Mouse (Mus musculus): Measurements from ENCODE around the gene Atat1. TPM values are rescaled to one million over a fixed set of nuclear protein-coding genes. Genes with fewer than 3 reads are reported as not detected.

The Atat1 gene
- polyA plus RNA-seq, 1 experiment from 2014 or later = 82.2 TPM

DNA sequence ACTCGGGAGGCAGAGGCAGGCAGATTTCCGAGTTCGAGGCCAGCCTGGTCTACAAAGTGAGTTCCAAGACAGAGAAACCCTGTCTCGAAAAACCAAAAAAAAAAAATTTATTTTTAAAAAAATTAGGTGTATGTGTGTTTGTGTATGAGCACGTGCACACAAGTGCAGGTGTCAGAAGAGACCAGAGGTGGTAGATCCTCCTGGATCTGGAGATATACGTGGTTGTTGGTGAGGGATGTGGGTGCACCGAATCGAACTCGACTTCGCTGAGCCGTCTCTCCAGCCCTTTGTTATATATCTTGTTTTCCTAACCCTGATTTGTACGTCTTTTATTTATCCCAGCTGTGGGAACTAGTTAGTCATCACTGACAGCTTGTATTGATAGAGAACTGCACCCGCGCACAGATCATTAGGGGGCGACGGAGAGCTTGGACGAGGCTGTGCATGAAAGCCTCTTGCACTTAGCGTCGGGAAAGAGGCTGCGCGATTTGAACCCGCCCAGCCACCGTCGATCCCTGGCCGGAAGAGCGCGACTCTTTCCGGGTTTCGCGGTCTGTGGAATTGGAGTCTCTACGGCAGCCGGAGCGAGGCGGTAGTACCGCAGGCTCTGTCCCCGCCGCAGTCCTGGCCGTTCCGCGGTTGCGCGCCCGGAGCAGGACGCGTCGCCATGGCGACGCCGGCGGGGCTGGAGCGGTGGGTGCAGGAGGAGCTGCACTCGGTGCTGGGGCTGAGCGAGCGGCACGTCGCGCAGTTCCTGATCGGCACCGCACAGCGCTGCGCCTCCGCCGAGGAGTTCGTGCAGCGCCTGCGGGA, 30.4 kb downstream of the Atat1 start, which contains the start of gene Dhx16:
Gene Dhx16 (plus strand): TSS at position 575 of the 813 bp plus-strand sequence.
- peak within 1 kb of the TSS; percentile 82 for H3K4me3 ChIP-seq (ENCODE audit: low read length)
- no peaks in the 10 kb centered on the region for H3K9me3 ChIP-seq (ENCODE audit: low read length)
- peak; percentile 95 for ATAC-seq (ENCODE audit: low FRiP score, low TSS enrichment)
- no peaks in the 10 kb centered on the region for H3K27me3 ChIP-seq (ENCODE audit: insufficient read depth, low read length)
- 5% methylated on average over 66 of the region's 66 CpGs for WGBS
- peak within 1 kb of the TSS; percentile 59; the same call in 1 of the 2 replicates for H3K27ac ChIP-seq (ENCODE audit: low read length)
- peaks cover 12% of the 10 kb centered on the region for H3K4me1 ChIP-seq (ENCODE audit: insufficient read depth, low read length)
- peaks cover 39% of the 10 kb centered on the region for H3K36me3 ChIP-seq (ENCODE audit: insufficient read depth, low read length)
- peak within 1 kb of the TSS; percentile 66 for H3K4me2 ChIP-seq (replicated peaks; ENCODE audit: low read depth, low read length)
- H3K9ac ChIP-seq (replicated peaks; ENCODE audit: low read length) = peak within 1 kb of the TSS; percentile 87

DNA sequence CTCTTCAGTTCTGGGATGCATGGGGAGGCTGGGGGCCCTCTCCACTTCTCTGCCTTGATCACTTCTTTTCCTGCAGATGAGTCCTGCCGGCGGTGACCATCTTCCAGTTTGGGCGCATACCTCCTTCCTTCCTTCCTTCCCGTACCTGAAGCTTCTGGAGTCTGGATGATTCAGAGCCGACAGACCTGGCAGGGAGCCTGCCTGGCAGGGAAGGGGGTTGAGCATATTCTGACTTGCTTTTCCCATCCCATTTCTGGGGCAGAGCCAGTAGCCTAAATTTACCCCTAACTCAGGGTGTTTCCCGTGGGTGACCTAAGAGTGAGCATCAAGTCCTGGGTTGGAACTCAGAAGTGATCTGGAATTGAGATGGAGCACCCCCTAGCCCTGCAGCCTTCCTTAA, 35.2 kb downstream of the Atat1 start:
- Histone ChIP-seq H3K9me3 (ENCODE audit: low read length) (peaks cover 4% of the 10 kb centered on the region; the same call in 1 of the 2 replicates), H3K4me1 (ENCODE audit: insufficient read depth, low read length) (peaks cover 21% of the 10 kb centered on the region), H3K4me3 (ENCODE audit: low read length) (no peak overlapping the region), H3K36me3 (ENCODE audit: insufficient read depth, low read length) (peaks cover 16% of the 10 kb centered on the region; the same call in 1 of the 2 replicates), H3K4me2 (replicated peaks; ENCODE audit: low read depth, low read length) (no peak overlapping the region), H3K27me3 (ENCODE audit: insufficient read depth, low read length) (no peaks in the 10 kb centered on the region), H3K27ac (ENCODE audit: low read length) (no peak overlapping the region), H3K9ac (replicated peaks; ENCODE audit: low read length) (no peak overlapping the region)
- no peak for ATAC-seq (ENCODE audit: low FRiP score, low TSS enrichment)
- WGBS = 80% methylated on average over 6 of the region's 6 CpGs

DNA sequence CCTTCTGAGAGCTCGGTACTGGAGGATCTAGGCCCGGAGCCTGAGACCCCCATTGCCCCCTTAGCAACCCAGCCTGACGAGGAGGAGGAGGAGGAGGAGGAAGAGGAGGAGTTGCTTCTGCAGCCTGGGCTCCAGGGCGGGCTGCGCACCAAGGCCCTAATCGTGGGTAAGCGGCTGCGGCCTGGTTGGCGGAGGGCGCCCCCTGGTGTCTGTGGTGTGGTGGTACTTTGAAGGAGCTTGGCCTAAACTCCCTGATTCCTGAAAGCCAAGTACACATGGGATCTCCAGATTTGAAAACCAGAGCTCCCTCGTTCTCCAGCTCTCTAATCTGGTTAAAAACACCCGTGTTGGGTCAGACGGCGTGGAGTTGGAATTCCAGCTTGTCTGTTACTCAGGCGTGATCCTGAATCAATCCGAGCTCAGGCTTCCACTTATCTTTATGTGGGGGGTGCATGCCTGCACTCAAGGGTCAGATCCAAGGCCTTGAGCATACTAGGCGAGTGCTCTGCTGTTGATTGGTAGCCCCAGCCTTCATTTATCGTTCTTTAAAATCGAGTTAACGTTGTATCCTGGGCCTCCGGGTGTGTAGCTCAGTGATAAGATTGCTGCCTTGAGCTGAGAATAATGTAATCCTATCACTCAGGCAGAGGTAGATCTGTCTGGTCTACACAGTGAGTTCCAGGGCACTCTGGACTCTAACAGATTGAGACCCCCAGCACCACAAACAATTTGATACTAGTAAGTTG, 35.9 kb downstream of the Atat1 start:
- Histone ChIP-seq H3K27ac (ENCODE audit: low read length) (peak overlapping the region; percentile 53; the same call in 1 of the 2 replicates), H3K9ac (replicated peaks; ENCODE audit: low read length) (peak overlapping the region; percentile 48; the same call in 1 of the 2 replicates), H3K4me1 (ENCODE audit: insufficient read depth, low read length) (peaks cover 26% of the 10 kb centered on the region), H3K27me3 (ENCODE audit: insufficient read depth, low read length) (no peaks in the 10 kb centered on the region), H3K4me3 (ENCODE audit: low read length) (peak overlapping the region; percentile 20; the same call in 1 of the 2 replicates), H3K36me3 (ENCODE audit: insufficient read depth, low read length) (peaks cover 16% of the 10 kb centered on the region; the same call in 1 of the 2 replicates), H3K4me2 (replicated peaks; ENCODE audit: low read depth, low read length) (peak overlapping the region; percentile 44; the same call in 1 of the 2 replicates), H3K9me3 (ENCODE audit: low read length) (peaks cover 4% of the 10 kb centered on the region; the same call in 1 of the 2 replicates)
- 35% methylated on average over 20 of the region's 21 CpGs for WGBS
- peak; percentile 53; the same call in 1 of the 2 replicates for ATAC-seq (ENCODE audit: low FRiP score, low TSS enrichment)

DNA sequence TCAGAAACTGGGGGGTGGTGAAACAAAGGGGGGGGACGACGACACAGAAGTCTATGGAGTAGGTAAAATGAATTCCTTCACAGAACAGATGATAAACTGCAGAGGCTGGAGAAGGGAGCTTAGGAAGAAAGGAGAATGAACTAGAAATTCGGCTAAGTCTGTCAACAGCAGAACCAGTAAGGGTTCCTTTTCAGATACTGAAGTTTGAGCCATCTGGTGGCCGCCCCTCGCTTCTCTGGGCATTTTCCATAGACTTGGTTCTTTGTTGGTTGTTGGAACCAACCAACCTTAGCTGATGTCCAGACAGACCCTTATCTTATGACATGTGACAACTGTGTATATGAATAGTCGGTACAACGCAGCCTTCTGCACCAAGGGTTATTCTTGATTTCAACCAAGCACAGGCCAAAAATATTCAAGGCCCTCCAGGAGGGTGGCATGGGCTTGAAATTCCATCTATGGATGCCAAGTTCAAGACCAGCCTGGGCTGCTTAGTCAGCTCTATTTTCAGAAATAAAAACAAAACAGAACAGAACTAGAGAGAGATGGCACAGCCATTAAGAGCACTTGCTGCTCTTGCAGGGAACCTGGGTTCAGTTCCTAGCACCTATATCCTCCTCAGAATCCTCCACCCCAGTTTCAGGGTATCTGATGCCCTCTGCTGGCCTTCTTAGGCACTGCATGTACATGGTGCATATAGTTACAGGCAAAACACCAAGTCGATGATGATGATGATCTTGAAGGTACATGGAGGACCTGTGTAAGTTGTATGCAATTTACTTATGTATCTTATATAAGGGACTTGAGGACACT, 38.8 kb downstream of the Atat1 start:
- H3K4me2 ChIP-seq (replicated peaks; ENCODE audit: low read depth, low read length) = peak overlapping the region; percentile 83
- H3K9ac ChIP-seq (replicated peaks; ENCODE audit: low read length) = peak overlapping the region; percentile 85; the same call in 1 of the 2 replicates
- H3K27ac ChIP-seq (ENCODE audit: low read length) = peak overlapping the region; percentile 98
- peaks cover 43% of the 10 kb centered on the region for H3K4me1 ChIP-seq (ENCODE audit: insufficient read depth, low read length)
- peak overlapping the region; percentile 68 for H3K4me3 ChIP-seq (ENCODE audit: low read length)
- peaks cover 4% of the 10 kb centered on the region; the same call in 1 of the 2 replicates for H3K9me3 ChIP-seq (ENCODE audit: low read length)
- peaks cover 15% of the 10 kb centered on the region; the same call in 1 of the 2 replicates for H3K36me3 ChIP-seq (ENCODE audit: insufficient read depth, low read length)
- no peak for ATAC-seq (ENCODE audit: low FRiP score, low TSS enrichment)
- no peaks in the 10 kb centered on the region for H3K27me3 ChIP-seq (ENCODE audit: insufficient read depth, low read length)
- 82% methylated on average over 8 of the region's 8 CpGs for WGBS

DNA sequence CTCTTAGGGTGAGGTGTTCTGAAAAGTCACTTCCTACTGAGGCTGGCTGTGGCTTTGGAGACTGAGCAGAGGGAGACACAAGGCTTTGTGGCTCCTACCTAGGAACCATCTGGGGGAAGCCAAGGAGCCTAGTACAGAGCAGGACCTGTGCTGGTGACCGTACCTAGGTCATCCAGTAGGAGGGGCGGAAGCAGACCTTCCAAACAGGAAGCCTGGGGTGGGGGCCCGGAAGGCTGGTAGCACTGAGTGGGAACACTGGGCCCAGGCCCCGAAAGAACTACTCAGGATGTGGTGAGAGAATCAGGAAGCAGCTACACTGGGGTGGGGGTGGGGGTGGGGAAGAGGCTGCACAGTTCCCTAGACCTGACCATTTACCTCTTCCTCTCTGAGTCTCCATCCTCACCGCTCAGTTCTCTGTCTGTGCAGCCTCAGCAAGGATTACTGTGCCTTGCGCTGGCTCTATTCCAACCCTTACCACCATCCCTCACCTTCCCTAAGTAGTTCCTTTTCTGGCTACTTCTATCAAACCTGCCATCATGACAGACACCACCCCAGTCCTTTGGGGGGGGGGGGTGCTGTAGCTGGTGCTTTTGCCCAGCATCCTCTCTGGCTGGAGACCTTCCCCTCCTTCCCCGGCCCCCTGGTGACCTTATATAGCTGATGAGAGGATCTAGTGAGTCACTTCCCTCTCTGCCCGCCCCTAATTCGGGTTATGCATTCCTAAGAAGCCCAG, 39.6 kb downstream of the Atat1 start:
- Histone ChIP-seq H3K4me3 (ENCODE audit: low read length) (peak overlapping the region; percentile 68), H3K36me3 (ENCODE audit: insufficient read depth, low read length) (peaks cover 10% of the 10 kb centered on the region; the same call in 1 of the 2 replicates), H3K4me2 (replicated peaks; ENCODE audit: low read depth, low read length) (peak overlapping the region; percentile 83), H3K27me3 (ENCODE audit: insufficient read depth, low read length) (no peaks in the 10 kb centered on the region), H3K9ac (replicated peaks; ENCODE audit: low read length) (peak overlapping the region; percentile 85), H3K4me1 (ENCODE audit: insufficient read depth, low read length) (peaks cover 44% of the 10 kb centered on the region), H3K27ac (ENCODE audit: low read length) (peak overlapping the region; percentile 98), H3K9me3 (ENCODE audit: low read length) (peaks cover 4% of the 10 kb centered on the region; the same call in 1 of the 2 replicates)
- WGBS = 55% methylated on average over 9 of the region's 9 CpGs
- ATAC-seq (ENCODE audit: low FRiP score, low TSS enrichment) = no peak

DNA sequence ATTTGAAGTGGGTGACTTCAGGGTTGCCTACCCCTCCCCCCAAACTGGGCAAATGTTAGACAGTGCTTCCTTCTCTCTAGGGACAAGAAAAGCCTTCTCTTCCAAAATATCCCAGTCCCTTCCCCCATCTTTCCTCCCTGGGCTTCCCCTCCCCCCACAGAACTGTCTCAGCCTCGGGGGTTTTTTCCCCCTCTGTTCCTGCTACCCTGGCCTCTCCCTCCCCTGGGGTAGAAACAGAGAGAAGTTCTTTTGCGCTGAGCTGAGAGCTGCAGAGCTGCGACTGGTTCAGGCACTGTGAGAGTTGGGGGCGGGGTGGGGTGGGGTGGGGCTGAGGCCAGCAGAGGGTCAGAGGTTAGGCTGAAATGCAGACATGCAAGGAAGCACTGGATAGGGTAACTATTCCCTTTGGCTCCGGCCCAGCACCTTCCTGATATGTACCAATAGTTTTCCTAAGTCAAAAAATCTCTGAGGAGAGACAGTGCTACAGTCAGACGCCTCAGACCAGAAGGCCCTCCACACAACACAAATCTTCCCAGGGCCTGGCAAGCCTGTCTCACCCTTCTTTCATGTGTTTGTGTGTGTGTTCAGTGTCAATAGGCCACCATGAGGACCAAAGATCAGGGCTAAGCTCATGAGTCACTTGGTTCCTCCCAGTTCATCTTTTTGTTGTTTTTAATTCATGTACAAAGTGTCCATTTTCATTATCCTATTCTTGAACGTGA, 40.4 kb downstream of the Atat1 start:
- Histone ChIP-seq H3K4me3 (ENCODE audit: low read length) (peak overlapping the region; percentile 68), H3K27ac (ENCODE audit: low read length) (peak overlapping the region; percentile 98), H3K9me3 (ENCODE audit: low read length) (peaks cover 4% of the 10 kb centered on the region; the same call in 1 of the 2 replicates), H3K9ac (replicated peaks; ENCODE audit: low read length) (peak overlapping the region; percentile 85), H3K4me1 (ENCODE audit: insufficient read depth, low read length) (peaks cover 52% of the 10 kb centered on the region), H3K4me2 (replicated peaks; ENCODE audit: low read depth, low read length) (peak overlapping the region; percentile 83), H3K36me3 (ENCODE audit: insufficient read depth, low read length) (0 out of 2 replicates have a peak, but pooled peaks cover 5% of the 10 kb centered on the region), H3K27me3 (ENCODE audit: insufficient read depth, low read length) (no peaks in the 10 kb centered on the region)
- 5% methylated on average over 7 of the region's 7 CpGs for whole genome bisulfite sequencing
- ATAC-seq (ENCODE audit: low FRiP score, low TSS enrichment) = no peak

DNA sequence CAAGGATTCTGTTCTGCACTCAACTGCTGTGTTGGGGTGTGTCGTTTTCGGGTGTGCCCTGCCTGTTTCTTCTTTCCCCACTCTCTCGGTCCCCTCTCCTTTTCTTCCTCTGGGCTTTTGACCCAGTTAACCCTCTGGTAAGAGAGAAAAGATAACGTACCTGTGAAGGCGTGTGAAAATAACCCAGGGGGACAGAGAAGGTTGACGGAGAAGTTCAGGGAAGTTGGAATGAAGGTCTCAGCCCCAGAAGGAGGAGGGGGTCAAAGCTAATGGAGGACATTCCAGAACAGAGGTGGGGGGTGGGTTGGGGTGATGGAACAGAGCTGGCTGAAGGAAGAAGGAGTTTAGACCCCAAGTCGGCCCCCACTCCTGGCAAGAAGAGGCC, 40.9 kb downstream of the Atat1 start:
- Histone ChIP-seq H3K9me3 (ENCODE audit: low read length) (peaks cover 4% of the 10 kb centered on the region; the same call in 1 of the 2 replicates), H3K36me3 (ENCODE audit: insufficient read depth, low read length) (0 out of 2 replicates have a peak, but pooled peaks cover 5% of the 10 kb centered on the region), H3K4me1 (ENCODE audit: insufficient read depth, low read length) (peaks cover 56% of the 10 kb centered on the region), H3K4me3 (ENCODE audit: low read length) (peak overlapping the region; percentile 68), H3K4me2 (replicated peaks; ENCODE audit: low read depth, low read length) (peak overlapping the region; percentile 83), H3K9ac (replicated peaks; ENCODE audit: low read length) (peak overlapping the region; percentile 85), H3K27ac (ENCODE audit: low read length) (peak overlapping the region; percentile 98), H3K27me3 (ENCODE audit: insufficient read depth, low read length) (no peaks in the 10 kb centered on the region)
- ATAC-seq (ENCODE audit: low FRiP score, low TSS enrichment) = no peak
- 5% methylated on average over 7 of the region's 7 CpGs for WGBS

DNA sequence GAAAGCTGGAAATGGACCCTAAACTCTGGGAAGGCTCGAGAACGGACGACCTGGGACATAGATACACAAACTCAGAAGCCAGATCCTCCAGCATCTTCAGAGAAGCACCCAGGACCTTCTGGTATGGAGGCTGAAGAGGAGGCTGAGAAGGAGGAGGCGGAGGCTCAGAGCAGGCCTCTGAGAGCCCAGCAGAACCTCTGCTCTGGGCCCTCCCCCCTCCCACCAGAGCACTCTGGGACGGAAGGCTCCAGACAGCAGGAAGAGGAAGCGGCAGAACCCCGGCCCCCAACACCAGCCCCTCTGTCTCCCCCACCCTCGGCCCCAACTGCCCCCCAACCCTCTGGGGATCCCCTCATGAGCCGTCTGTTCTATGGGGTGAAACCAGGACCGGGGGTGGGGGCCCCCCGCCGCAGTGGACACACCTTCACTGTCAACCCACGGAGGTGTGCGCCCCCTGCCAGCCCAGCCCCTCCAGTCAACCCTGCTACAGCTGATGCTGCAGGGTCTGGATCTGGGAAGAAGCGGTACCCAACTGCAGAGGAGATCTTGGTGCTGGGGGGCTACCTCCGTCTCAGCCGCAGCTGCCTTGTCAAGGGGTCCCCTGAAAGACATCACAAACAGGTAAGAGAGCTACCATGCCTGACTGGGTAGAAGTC, 41.6 kb downstream of the Atat1 start:
- H3K4me2 ChIP-seq (replicated peaks; ENCODE audit: low read depth, low read length) = peak overlapping the region; percentile 83
- H3K27ac ChIP-seq (ENCODE audit: low read length) = peak overlapping the region; percentile 98
- 0 out of 2 replicates have a peak, but pooled peaks cover 5% of the 10 kb centered on the region for H3K36me3 ChIP-seq (ENCODE audit: insufficient read depth, low read length)
- peak overlapping the region; percentile 68 for H3K4me3 ChIP-seq (ENCODE audit: low read length)
- H3K27me3 ChIP-seq (ENCODE audit: insufficient read depth, low read length) = no peaks in the 10 kb centered on the region
- 28% methylated on average over 16 of the region's 17 CpGs for WGBS
- no peak for ATAC-seq (ENCODE audit: low FRiP score, low TSS enrichment)
- peaks cover 52% of the 10 kb centered on the region for H3K4me1 ChIP-seq (ENCODE audit: insufficient read depth, low read length)
- peaks cover 4% of the 10 kb centered on the region; the same call in 1 of the 2 replicates for H3K9me3 ChIP-seq (ENCODE audit: low read length)
- peak overlapping the region; percentile 85 for H3K9ac ChIP-seq (replicated peaks; ENCODE audit: low read length)

Data from kidney, embryonic 16.5 days (tissue).